Comparison of ENCODE assay signal across 8 mouse cellular contexts in genomic region chr7:4478796-4479291, GRCm38 (mm10). TPM values are rescaled to one million over a fixed set of nuclear protein-coding genes. Genes with fewer than 3 reads are reported as not detected.
DNase-seq lines count a peak whose midpoint lies in the region; ATAC-seq and TF ChIP-seq lines count a peak whose summit lies in the region.

No protein-coding gene starts in this region.

- no peak overlapping the region for H3K27ac ChIP-seq in spleen, adult 2 months (ENCODE audit: insufficient read depth, low read length)
- peak overlapping the region; percentile 84 for H3K27ac ChIP-seq in limb, embryonic 14.5 days (replicated peaks; ENCODE audit: low read depth, low read length)
- peak overlapping the region; percentile 95 for H3K27ac ChIP-seq in stomach, embryonic 15.5 days

- no peak for DNase-seq in spleen, adult 2 months (ENCODE audit: low read depth in 1 of 2, low spot score in 2 of 2)
- no peak for DNase-seq in spleen, adult 12 weeks (ENCODE audit: low spot score)
- DNase-seq in limb, embryonic 14.5 days (ENCODE audit: low spot score): no peak
- DNase-seq in natural killer cell, adult 2 months (ENCODE audit: low spot score in 2 of 2): no peak
- DNase-seq in thymus, adult 18-20 months: no peak

- 39% methylated on average over 16 of the region's 16 CpGs for WGBS in spleen, adult 2 months
- 1% methylated on average over 16 of the region's 16 CpGs for WGBS in limb, embryonic 14.5 days
- 7% methylated on average over 16 of the region's 16 CpGs for WGBS in stomach, embryonic 15.5 days

- no peak for TF ChIP-seq POLR2A in spleen, adult 2 months (IDR thresholded peaks at IDR 0.05; ENCODE audit: low read depth, low read length)
- no peak for TF ChIP-seq POLR2A in limb, embryonic 14.5 days (IDR thresholded peaks at IDR 0.05; ENCODE audit: borderline replicate concordance, extremely low read depth, insufficient read depth, insufficient read length)

- no peak for ATAC-seq in erythroblast, adult 5-6 weeks (replicated peaks; ENCODE audit: low FRiP score, poor library complexity, severe bottlenecking)
- ATAC-seq in limb, embryonic 14.5 days (ENCODE audit: low FRiP score, low read depth): no peak
- no peak for ATAC-seq in stomach, embryonic 15.5 days (ENCODE audit: insufficient read depth, low FRiP score, low read depth)

- peak overlapping the region; percentile 70 for H3K4me2 ChIP-seq in limb, embryonic 14.5 days (replicated peaks; ENCODE audit: low read depth, low read length, severe bottlenecking)
- H3K4me2 ChIP-seq in stomach, embryonic 15.5 days: peak overlapping the region; percentile 84

- H3K9ac ChIP-seq in limb, embryonic 14.5 days (ENCODE audit: low read depth, low read length, severe bottlenecking): peak overlapping the region; percentile 44
- H3K9ac ChIP-seq in stomach, embryonic 15.5 days: peak overlapping the region; percentile 29; the same call in 1 of the 2 replicates

- no peak for TF ChIP-seq CTCF in spleen, adult 2 months (IDR thresholded peaks at IDR 0.05; ENCODE audit: extremely low read depth, insufficient read depth, insufficient read length, insufficient replicate concordance)

- no peaks in the 10 kb centered on the region for H3K9me3 ChIP-seq in erythroblast, embryonic 14.5 days (ENCODE audit: control insufficient read depth, low read length)
- no peaks in the 10 kb centered on the region for H3K9me3 ChIP-seq in limb, embryonic 14.5 days (ENCODE audit: control insufficient read depth, low read length)
- H3K9me3 ChIP-seq in stomach, embryonic 15.5 days: no peaks in the 10 kb centered on the region

- H3K4me1 ChIP-seq in erythroblast, embryonic 14.5 days (ENCODE audit: control insufficient read depth): no peaks in the 10 kb centered on the region; the same call in 1 of the 2 replicates
- no peaks in the 10 kb centered on the region for H3K4me1 ChIP-seq in spleen, adult 2 months (ENCODE audit: control insufficient read depth, insufficient read depth, insufficient read length)
- H3K4me1 ChIP-seq in limb, embryonic 14.5 days (ENCODE audit: control insufficient read depth, insufficient read depth, low read length): peaks cover 11% of the 10 kb centered on the region
- H3K4me1 ChIP-seq in stomach, embryonic 15.5 days: peaks cover 17% of the 10 kb centered on the region; the same call in 1 of the 2 replicates

- peak overlapping the region; percentile 33 for H3K4me3 ChIP-seq in erythroblast, embryonic 14.5 days (replicated peaks)
- H3K4me3 ChIP-seq in spleen, adult 2 months (ENCODE audit: extremely low read depth, insufficient read depth, insufficient read length): peak overlapping the region; percentile 49; the same call in 1 of the 2 replicates
- H3K4me3 ChIP-seq in limb, embryonic 14.5 days (replicated peaks; ENCODE audit: low read length): peak overlapping the region; percentile 43
- H3K4me3 ChIP-seq in stomach, embryonic 15.5 days (replicated peaks): peak overlapping the region; percentile 51

- peaks cover 32% of the 10 kb centered on the region for H3K36me3 ChIP-seq in erythroblast, embryonic 14.5 days (ENCODE audit: control insufficient read depth)
- peaks cover 21% of the 10 kb centered on the region for H3K36me3 ChIP-seq in spleen, adult 2 months (ENCODE audit: control insufficient read depth, insufficient read depth, low read length)
- peaks cover 25% of the 10 kb centered on the region for H3K36me3 ChIP-seq in limb, embryonic 14.5 days (ENCODE audit: control insufficient read depth, insufficient read depth, low read length)
- peaks cover 25% of the 10 kb centered on the region for H3K36me3 ChIP-seq in stomach, embryonic 15.5 days

- peaks cover 59% of the 10 kb centered on the region for H3K27me3 ChIP-seq in erythroblast, embryonic 14.5 days (ENCODE audit: control insufficient read depth)
- peaks cover 2% of the 10 kb centered on the region; the same call in 1 of the 2 replicates for H3K27me3 ChIP-seq in spleen, adult 2 months (ENCODE audit: control insufficient read depth, insufficient read depth, low read length)
- peaks cover 11% of the 10 kb centered on the region; the same call in 1 of the 2 replicates for H3K27me3 ChIP-seq in limb, embryonic 14.5 days (ENCODE audit: control insufficient read depth, insufficient read depth, low read length)
- 0 out of 2 replicates have a peak, but pooled peaks cover 1% of the 10 kb centered on the region for H3K27me3 ChIP-seq in stomach, embryonic 15.5 days (replicated peaks)

RNA-seq across cellular contexts. Expression of gene Eps8l1, which starts 18.4 kb away (rescaled TPM):
- polyA plus RNA-seq in erythroblast, embryonic 14.5 days (2012): not detected in 2 replicates
- total RNA-seq in erythroblast, adult 5-6 weeks (2015; ENCODE audit: low replicate concordance): 17.1 and 19.4 TPM in 2 replicates
- total RNA-seq in erythroblast, adult 5-6 weeks (2017; ENCODE audit: low replicate concordance): 36.6 and 47.0 TPM in 2 replicates
- 0.12 and 0.18 TPM in 2 replicates for polyA plus RNA-seq in spleen, adult 2 months (2012; rRNA removed)
- 6.9 and 10.0 TPM in 2 replicates for polyA plus RNA-seq in limb, embryonic 14.5 days (2012; rRNA removed)
- 1.9 and 6.5 TPM in 2 replicates for polyA plus RNA-seq in limb, embryonic 14.5 days (2014; fragmentation: Nextera tagmentation; extraction: Ambion mirVana)
- polyA plus RNA-seq in stomach, embryonic 15.5 days (2015; fragmentation: Nextera tagmentation; extraction: Ambion mirVana): 10.0 and 11.1 TPM in 2 replicates

RNA-seq across cellular contexts. Expression of gene Ppp1r12c, which starts 22.6 kb away (rescaled TPM):
- 10.8 and 16.5 TPM in 2 replicates for polyA plus RNA-seq in erythroblast, embryonic 14.5 days (2012)
- total RNA-seq in erythroblast, adult 5-6 weeks (2015; ENCODE audit: low replicate concordance): 37.2 and 45.3 TPM in 2 replicates
- total RNA-seq in erythroblast, adult 5-6 weeks (2017; ENCODE audit: low replicate concordance): 41.3 and 52.0 TPM in 2 replicates
- 92.6 and 98.8 TPM in 2 replicates for polyA plus RNA-seq in spleen, adult 2 months (2012; rRNA removed)
- 89.6 and 103 TPM in 2 replicates for polyA plus RNA-seq in limb, embryonic 14.5 days (2012; rRNA removed)
- polyA plus RNA-seq in limb, embryonic 14.5 days (2014; fragmentation: Nextera tagmentation; extraction: Ambion mirVana): 59.1 and 68.6 TPM in 2 replicates
- polyA plus RNA-seq in stomach, embryonic 15.5 days (2015; fragmentation: Nextera tagmentation; extraction: Ambion mirVana): 51.7 and 53.6 TPM in 2 replicates

RNA-seq across cellular contexts. Expression of gene Rdh13, which starts 33.4 kb away (rescaled TPM):
- 0.02 TPM in 1 of 2 replicates, not detected in the other for polyA plus RNA-seq in erythroblast, embryonic 14.5 days (2012)
- total RNA-seq in erythroblast, adult 5-6 weeks (2015; ENCODE audit: low replicate concordance): 0.77 and 3.6 TPM in 2 replicates
- 2.6 and 3.5 TPM in 2 replicates for total RNA-seq in erythroblast, adult 5-6 weeks (2017; ENCODE audit: low replicate concordance)
- polyA plus RNA-seq in spleen, adult 2 months (2012; rRNA removed): 6.4 and 7.8 TPM in 2 replicates
- 21.2 and 23.5 TPM in 2 replicates for polyA plus RNA-seq in limb, embryonic 14.5 days (2012; rRNA removed)
- polyA plus RNA-seq in limb, embryonic 14.5 days (2014; fragmentation: Nextera tagmentation; extraction: Ambion mirVana): 23.9 and 25.2 TPM in 2 replicates
- 27.2 and 27.7 TPM in 2 replicates for polyA plus RNA-seq in stomach, embryonic 15.5 days (2015; fragmentation: Nextera tagmentation; extraction: Ambion mirVana)

RNA-seq across cellular contexts. Expression of gene Tnnt1, which starts 37.3 kb away (rescaled TPM):
- polyA plus RNA-seq in erythroblast, embryonic 14.5 days (2012): 0.28 TPM in 1 of 2 replicates, not detected in the other
- 1.3 TPM in 1 of 2 replicates, not detected in the other for total RNA-seq in erythroblast, adult 5-6 weeks (2015; ENCODE audit: low replicate concordance)
- 3.8 and 7.2 TPM in 2 replicates for total RNA-seq in erythroblast, adult 5-6 weeks (2017; ENCODE audit: low replicate concordance)
- polyA plus RNA-seq in spleen, adult 2 months (2012; rRNA removed): 0.34 and 0.53 TPM in 2 replicates
- 99.8 and 238 TPM in 2 replicates for polyA plus RNA-seq in limb, embryonic 14.5 days (2012; rRNA removed)
- polyA plus RNA-seq in limb, embryonic 14.5 days (2014; fragmentation: Nextera tagmentation; extraction: Ambion mirVana): 241 and 300 TPM in 2 replicates
- 25.5 and 33.1 TPM in 2 replicates for polyA plus RNA-seq in stomach, embryonic 15.5 days (2015; fragmentation: Nextera tagmentation; extraction: Ambion mirVana)

RNA-seq across cellular contexts. Expression of gene Tnni3, which starts 45.2 kb away (rescaled TPM):
- not detected in 2 replicates for polyA plus RNA-seq in erythroblast, embryonic 14.5 days (2012)
- total RNA-seq in erythroblast, adult 5-6 weeks (2015; ENCODE audit: low replicate concordance): not detected in 2 replicates
- not detected in 2 replicates for total RNA-seq in erythroblast, adult 5-6 weeks (2017; ENCODE audit: low replicate concordance)
- 5.3 and 5.5 TPM in 2 replicates for polyA plus RNA-seq in spleen, adult 2 months (2012; rRNA removed)
- polyA plus RNA-seq in limb, embryonic 14.5 days (2012; rRNA removed): 10.6 and 11.1 TPM in 2 replicates
- polyA plus RNA-seq in limb, embryonic 14.5 days (2014; fragmentation: Nextera tagmentation; extraction: Ambion mirVana): 2.8 and 2.9 TPM in 2 replicates
- 5.4 and 6.4 TPM in 2 replicates for polyA plus RNA-seq in stomach, embryonic 15.5 days (2015; fragmentation: Nextera tagmentation; extraction: Ambion mirVana)
